Mouse (Mus musculus): ENCODE results near the gene Kif4. TPM values are rescaled to one million over a fixed set of nuclear protein-coding genes. Genes with fewer than 3 reads are reported as not detected.

The Kif4 gene
- polyA plus RNA-seq, 1 experiment from 2014 or later, result 3.6 TPM

- H3K27ac ChIP-seq (replicated peaks), result no peak overlapping the region
- H3K27me3 ChIP-seq (replicated peaks), result no peaks in the 10 kb centered on the region
- H3K4me1 ChIP-seq, result no peaks in the 10 kb centered on the region
- no peak overlapping the region for H3K4me2 ChIP-seq
- no peak for ATAC-seq (ENCODE audit: low FRiP score)
- no peaks in the 10 kb centered on the region for H3K9me3 ChIP-seq (replicated peaks)
- H3K9ac ChIP-seq (replicated peaks), result no peak overlapping the region
- H3K4me3 ChIP-seq (replicated peaks), result no peak overlapping the region
- H3K36me3 ChIP-seq, result no peaks in the 10 kb centered on the region
Observed at GRCm38 (mm10) chrX:100652848-100653247, 27.3 kb downstream of the Kif4 start.

- Histone ChIP-seq H3K27me3 (replicated peaks) (0 out of 2 replicates have a peak, but pooled peaks cover 3% of the 10 kb centered on the region), H3K9me3 (replicated peaks) (no peaks in the 10 kb centered on the region), H3K4me1 (no peaks in the 10 kb centered on the region), H3K27ac (replicated peaks) (no peak overlapping the region), H3K36me3 (no peaks in the 10 kb centered on the region), H3K9ac (replicated peaks) (no peak overlapping the region), H3K4me2 (no peak overlapping the region), H3K4me3 (replicated peaks) (no peak overlapping the region)
- WGBS, result 89% methylated on average over 2 of the region's 2 CpGs
- no peak for ATAC-seq (ENCODE audit: low FRiP score)
Observed at GRCm38 (mm10) chrX:100664825-100665224, 39.3 kb downstream of the Kif4 start.

GRCm38 (mm10) chrX:100678204-100678603, 52.7 kb downstream of the Kif4 start:
- no peak overlapping the region for H3K4me2 ChIP-seq
- H3K36me3 ChIP-seq, result no peaks in the 10 kb centered on the region
- ATAC-seq (ENCODE audit: low FRiP score), result no peak
- WGBS, result 72% methylated on average over 3 of the region's 3 CpGs
- H3K4me1 ChIP-seq, result no peaks in the 10 kb centered on the region
- H3K9me3 ChIP-seq (replicated peaks), result no peaks in the 10 kb centered on the region
- no peak overlapping the region for H3K9ac ChIP-seq (replicated peaks)
- H3K27ac ChIP-seq (replicated peaks), result no peak overlapping the region
- H3K27me3 ChIP-seq (replicated peaks), result no peaks in the 10 kb centered on the region
- no peak overlapping the region for H3K4me3 ChIP-seq (replicated peaks)

DNA sequence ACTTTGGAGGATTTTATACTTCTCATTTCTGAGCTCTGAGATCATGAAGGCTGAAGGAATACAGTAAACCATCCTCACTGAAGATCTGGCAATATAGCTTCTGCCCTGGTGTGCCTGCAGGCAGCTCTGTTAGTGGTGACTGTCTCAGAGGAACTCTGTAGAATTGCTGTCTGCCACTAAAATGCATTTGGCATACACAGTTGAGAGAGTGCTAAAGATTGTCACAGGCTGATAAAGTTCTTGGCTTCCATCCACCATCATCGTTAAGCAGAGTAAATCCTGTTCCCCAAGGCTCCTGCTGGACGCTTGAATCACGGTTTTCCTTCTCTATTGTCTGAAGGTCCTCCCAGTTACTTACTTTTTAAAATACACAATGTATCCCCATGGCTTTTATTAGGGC, 61.0 kb downstream of the Kif4 start:
- H3K9me3 ChIP-seq (replicated peaks), result no peaks in the 10 kb centered on the region
- ATAC-seq (ENCODE audit: low FRiP score), result no peak
- H3K4me1 ChIP-seq, result no peaks in the 10 kb centered on the region
- WGBS, result 49% methylated on average over 3 of the region's 3 CpGs
- H3K27ac ChIP-seq (replicated peaks), result no peak overlapping the region
- no peak overlapping the region for H3K9ac ChIP-seq (replicated peaks)
- H3K27me3 ChIP-seq (replicated peaks), result peaks cover 5% of the 10 kb centered on the region
- H3K36me3 ChIP-seq, result no peaks in the 10 kb centered on the region
- H3K4me2 ChIP-seq, result no peak overlapping the region
- no peak overlapping the region for H3K4me3 ChIP-seq (replicated peaks)

DNA sequence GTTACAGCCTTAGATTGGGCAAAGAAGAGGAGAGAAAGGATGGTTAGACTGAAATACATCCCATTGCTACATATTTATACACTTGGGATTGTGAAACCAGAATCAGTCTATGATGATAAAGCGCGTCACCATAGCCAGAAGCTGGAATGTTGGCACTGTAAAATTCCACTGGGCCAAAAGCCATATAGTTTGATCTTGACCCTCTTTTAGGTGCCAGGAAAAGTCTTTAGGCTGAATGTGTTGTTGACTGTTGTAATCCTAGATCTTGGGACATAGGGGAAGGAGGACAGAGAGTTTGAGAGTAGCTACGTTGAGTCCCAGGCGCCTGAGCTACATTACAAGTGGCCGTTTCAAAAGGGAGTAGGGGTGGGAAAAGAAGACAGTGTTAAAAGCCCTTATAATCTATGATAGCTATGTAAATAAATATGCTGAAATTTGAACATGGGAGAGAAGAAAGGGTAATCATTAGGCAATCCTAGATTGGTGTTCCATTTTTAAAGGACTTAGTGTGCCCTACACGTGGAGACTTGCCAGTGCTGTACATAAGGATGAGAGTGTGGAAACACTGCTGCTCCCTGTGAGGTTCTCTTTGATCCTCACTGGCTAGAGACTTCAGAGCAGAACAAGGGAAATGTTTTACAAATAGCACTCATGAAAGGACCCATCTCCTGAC, 62.0 kb downstream of the Kif4 start:
- Histone ChIP-seq H3K4me2 (no peak overlapping the region), H3K9ac (replicated peaks) (no peak overlapping the region), H3K9me3 (replicated peaks) (no peaks in the 10 kb centered on the region), H3K4me1 (no peaks in the 10 kb centered on the region), H3K27ac (replicated peaks) (no peak overlapping the region), H3K4me3 (replicated peaks) (no peak overlapping the region), H3K36me3 (no peaks in the 10 kb centered on the region), H3K27me3 (replicated peaks) (peaks cover 5% of the 10 kb centered on the region)
- no peak for ATAC-seq (ENCODE audit: low FRiP score)
- 80% methylated on average over 6 of the region's 6 CpGs for WGBS

DNA sequence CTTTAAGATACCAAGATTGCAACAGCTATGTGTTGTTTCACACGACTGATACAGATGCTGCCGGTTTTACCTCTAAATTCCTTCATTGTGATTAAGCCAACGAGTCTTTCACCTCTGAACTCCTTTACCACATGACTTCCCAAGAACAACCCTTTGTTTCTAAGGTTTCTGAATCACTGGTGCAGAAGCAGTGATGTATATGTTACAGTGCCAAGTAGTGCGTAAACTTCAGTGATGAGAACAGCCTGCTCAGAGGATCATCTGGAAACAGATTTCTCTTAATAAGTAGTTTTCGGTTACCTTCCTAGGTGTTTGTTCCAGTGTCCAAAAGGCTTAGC, 62.5 kb downstream of the Kif4 start:
- 81% methylated on average over 5 of the region's 5 CpGs for WGBS

DNA sequence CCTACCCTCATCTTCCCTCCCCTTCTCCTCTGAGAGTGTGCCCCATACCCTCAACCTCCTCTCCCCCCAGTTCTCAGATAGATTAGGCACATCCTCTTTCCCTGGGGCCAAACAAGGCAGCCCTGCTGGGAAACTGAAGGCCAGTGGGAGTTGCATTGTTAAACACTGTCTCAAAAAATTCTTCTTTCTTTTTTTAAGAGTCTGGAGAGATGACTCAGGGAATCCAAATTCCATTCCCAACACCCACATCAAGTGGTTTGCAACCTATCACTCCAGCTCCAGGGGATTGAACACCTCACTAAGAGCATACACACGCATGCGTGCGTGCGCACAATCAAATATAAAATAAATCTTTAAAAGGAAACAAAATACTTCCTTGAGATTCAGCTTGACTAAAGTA, 71.2 kb downstream of the Kif4 start:
- 97% methylated on average over 4 of the region's 4 CpGs for WGBS
- no peak overlapping the region for H3K4me2 ChIP-seq
- ATAC-seq (ENCODE audit: low FRiP score), result no peak

More for the DNA sequence above, 62.5 kb downstream of the Kif4 start:
- Histone ChIP-seq H3K36me3 (no peaks in the 10 kb centered on the region), H3K27me3 (replicated peaks) (peaks cover 5% of the 10 kb centered on the region), H3K27ac (replicated peaks) (no peak overlapping the region), H3K9me3 (replicated peaks) (no peaks in the 10 kb centered on the region), H3K4me3 (replicated peaks) (no peak overlapping the region), H3K9ac (replicated peaks) (no peak overlapping the region), H3K4me1 (no peaks in the 10 kb centered on the region), H3K4me2 (no peak overlapping the region)
- ATAC-seq (ENCODE audit: low FRiP score), result no peak

DNA sequence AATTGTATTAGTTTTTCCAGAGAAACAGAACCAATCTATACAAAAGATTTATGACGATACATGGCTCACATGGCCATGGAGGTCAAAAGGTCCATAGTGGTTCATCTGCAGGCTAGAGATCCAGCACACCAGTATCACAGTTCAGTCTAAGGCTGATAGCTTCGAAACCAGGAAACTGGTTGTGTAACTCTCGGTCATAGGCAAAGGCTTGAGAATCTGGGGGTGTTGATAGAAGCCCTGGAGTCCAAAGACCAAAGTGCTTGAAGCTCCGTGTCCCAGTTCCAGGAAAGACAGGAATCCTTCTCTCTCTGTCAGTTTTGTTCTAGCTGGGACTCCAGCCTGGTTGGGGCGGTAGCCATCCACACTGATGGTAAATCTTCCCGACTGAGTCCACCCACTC, 82.5 kb downstream of the Kif4 start:
- H3K27ac ChIP-seq (replicated peaks), result no peak overlapping the region
- no peak overlapping the region for H3K4me3 ChIP-seq (replicated peaks)
- ATAC-seq (ENCODE audit: low FRiP score), result no peak
- no peak overlapping the region for H3K9ac ChIP-seq (replicated peaks)
- no peaks in the 10 kb centered on the region for H3K4me1 ChIP-seq
- no peaks in the 10 kb centered on the region for H3K9me3 ChIP-seq (replicated peaks)
- no peak overlapping the region for H3K4me2 ChIP-seq
- H3K36me3 ChIP-seq, result no peaks in the 10 kb centered on the region
- 92% methylated on average over 6 of the region's 6 CpGs for WGBS
- H3K27me3 ChIP-seq (replicated peaks), result 0 out of 2 replicates have a peak, but pooled peaks cover 2% of the 10 kb centered on the region

More for the DNA sequence above, 71.2 kb downstream of the Kif4 start:
- H3K4me1 ChIP-seq, result no peaks in the 10 kb centered on the region
- no peak overlapping the region for H3K4me3 ChIP-seq (replicated peaks)
- H3K36me3 ChIP-seq, result no peaks in the 10 kb centered on the region
- H3K9ac ChIP-seq (replicated peaks), result no peak overlapping the region
- H3K27ac ChIP-seq (replicated peaks), result no peak overlapping the region
- H3K27me3 ChIP-seq (replicated peaks), result no peaks in the 10 kb centered on the region
- no peaks in the 10 kb centered on the region for H3K9me3 ChIP-seq (replicated peaks)

- Histone ChIP-seq H3K9ac (replicated peaks) (no peak overlapping the region), H3K9me3 (replicated peaks) (no peaks in the 10 kb centered on the region), H3K27me3 (replicated peaks) (no peaks in the 10 kb centered on the region), H3K27ac (replicated peaks) (no peak overlapping the region), H3K4me1 (no peaks in the 10 kb centered on the region), H3K4me3 (replicated peaks) (no peak overlapping the region), H3K4me2 (no peak overlapping the region), H3K36me3 (no peaks in the 10 kb centered on the region)
- ATAC-seq (ENCODE audit: low FRiP score), result no peak
- 94% methylated on average over 6 of the region's 6 CpGs for WGBS
Observed at GRCm38 (mm10) chrX:100716173-100716572, 90.6 kb downstream of the Kif4 start.

- Histone ChIP-seq H3K4me3 (replicated peaks) (no peak overlapping the region), H3K4me2 (no peak overlapping the region), H3K36me3 (no peaks in the 10 kb centered on the region), H3K9me3 (replicated peaks) (no peaks in the 10 kb centered on the region), H3K9ac (replicated peaks) (no peak overlapping the region), H3K27ac (replicated peaks) (peak overlapping the region; percentile 51; the same call in 1 of the 2 replicates), H3K4me1 (peaks cover 7% of the 10 kb centered on the region), H3K27me3 (replicated peaks) (no peaks in the 10 kb centered on the region; the same call in 1 of the 2 replicates)
- 26% methylated on average over 1 of the region's 1 CpGs for WGBS
- peak; percentile 48; the same call in 1 of the 2 replicates for ATAC-seq (ENCODE audit: low FRiP score)
Observed at GRCm38 (mm10) chrX:100728947-100729346, 103.4 kb downstream of the Kif4 start.

GRCm38 (mm10) chrX:100729665-100730188, 104.2 kb downstream of the Kif4 start, which contains the start of gene Gdpd2:
TSS of gene Gdpd2 (plus strand) at chrX:100729873.
- peak within 1 kb of the TSS; percentile 70 for H3K27ac ChIP-seq (replicated peaks)
- H3K4me3 ChIP-seq (replicated peaks), result peak within 1 kb of the TSS; percentile 31
- peak; percentile 89 for ATAC-seq (ENCODE audit: low FRiP score)
- H3K9me3 ChIP-seq (replicated peaks), result no peaks in the 10 kb centered on the region
- no peaks in the 10 kb centered on the region; the same call in 1 of the 2 replicates for H3K27me3 ChIP-seq (replicated peaks)
- H3K4me2 ChIP-seq, result peak within 1 kb of the TSS; percentile 54
- WGBS, result 12% methylated on average over 8 of the region's 8 CpGs
- peaks cover 7% of the 10 kb centered on the region for H3K4me1 ChIP-seq
- H3K9ac ChIP-seq (replicated peaks), result peak within 1 kb of the TSS; percentile 30; the same call in 1 of the 2 replicates
- no peaks in the 10 kb centered on the region for H3K36me3 ChIP-seq

DNA sequence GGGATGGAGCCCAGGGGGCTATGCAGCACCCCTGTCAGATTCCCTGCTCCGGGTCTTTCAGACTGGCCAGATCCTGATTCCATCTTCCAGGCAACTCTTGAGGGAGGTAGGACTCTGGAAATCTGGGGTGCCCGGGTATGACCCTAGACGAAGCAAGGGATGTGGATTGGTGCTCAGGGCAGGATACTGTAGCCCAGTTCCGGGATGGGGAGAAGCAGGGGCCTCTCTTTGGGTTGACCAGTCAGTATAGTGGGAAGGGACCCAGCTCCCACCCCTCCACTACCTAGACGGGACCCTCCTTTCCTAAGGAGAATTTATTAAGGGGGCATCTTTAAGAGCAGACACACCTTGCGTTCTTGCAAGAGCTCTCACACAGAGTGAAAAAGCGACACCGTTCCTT, 104.7 kb downstream of the Kif4 start:
- WGBS, result 35% methylated on average over 7 of the region's 8 CpGs
- Histone ChIP-seq H3K36me3 (no peaks in the 10 kb centered on the region), H3K4me1 (peaks cover 7% of the 10 kb centered on the region), H3K4me3 (replicated peaks) (peak overlapping the region; percentile 31), H3K9ac (replicated peaks) (peak overlapping the region; percentile 30; the same call in 1 of the 2 replicates), H3K4me2 (peak overlapping the region; percentile 54), H3K27ac (replicated peaks) (peak overlapping the region; percentile 70), H3K9me3 (replicated peaks) (no peaks in the 10 kb centered on the region), H3K27me3 (replicated peaks) (peaks cover 1% of the 10 kb centered on the region; the same call in 1 of the 2 replicates)
- ATAC-seq (ENCODE audit: low FRiP score), result peak; percentile 46
